Mouse (Mus musculus) liver, adult 2 months (tissue): ENCODE measurements around the gene Prss16. TPM values are rescaled to one million over a fixed set of nuclear protein-coding genes. Genes with fewer than 3 reads are reported as not detected.

ENCODE experiments used
- DNase-seq: peaks from one replicate; pipeline ENCODE4 v3.0.0-alpha.2; 2011; ENCODE audit warnings: low read depth, low spot score; ENCODE audit errors: extremely low read depth
- H3K27ac ChIP-seq: fragments of 200-500 bp; replicated peaks from 2 replicates; pipeline ENCODE4 v1.5.1; 2012; ENCODE audit warnings: low read depth, mild to moderate bottlenecking, control low read depth, inconsistent platforms, low read length; ENCODE audit not compliant: insufficient read depth
- H3K27me3 ChIP-seq: fragments of 200-500 bp; 2 replicates; pipeline ENCODE4 v1.6.1; 2012; ENCODE audit warnings: mild to moderate bottlenecking, moderate library complexity, low read length, inconsistent platforms; ENCODE audit not compliant: control insufficient read depth, insufficient read depth
- H3K36me3 ChIP-seq: fragments of 200-500 bp; 2 replicates; pipeline ENCODE4 v1.6.1; 2012; ENCODE audit warnings: low read length, inconsistent platforms; ENCODE audit not compliant: control insufficient read depth, insufficient read depth
- H3K4me1 ChIP-seq: fragments of 200-500 bp; 2 replicates; pipeline ENCODE4 v1.6.1; 2011; ENCODE audit warnings: low read length; ENCODE audit not compliant: control insufficient read depth, insufficient read depth
- H3K4me3 ChIP-seq: fragments of 200-500 bp; 2 replicates; pipeline ENCODE4 v1.5.1; 2011; ENCODE audit warnings: low read depth, mild to moderate bottlenecking, control low read depth, low read length, moderate library complexity; ENCODE audit not compliant: insufficient read depth
- H3K79me2 ChIP-seq: fragments of 200-500 bp; 2 replicates; pipeline ENCODE4 v1.6.1; 2012; ENCODE audit warnings: inconsistent platforms, mild to moderate bottlenecking, low read length, moderate library complexity; ENCODE audit not compliant: control insufficient read depth, insufficient read depth
- H3K9ac ChIP-seq: fragments of 200-500 bp; 2 replicates; pipeline ENCODE4 v1.6.1; 2012; ENCODE audit warnings: low read depth, mild to moderate bottlenecking, control low read depth, inconsistent platforms, low read length
- CTCF ChIP-seq: fragments of 200-500 bp; IDR thresholded peaks from 2 replicates; pipeline ENCODE4 v1.5.1; 2011; ENCODE audit warnings: low read depth, low read length, control low read depth
- POLR2A ChIP-seq: fragments of 200-500 bp; IDR thresholded peaks from 2 replicates; pipeline ENCODE4 v1.6.1; 2011; ENCODE audit warnings: low read length, control low read depth; ENCODE audit not compliant: insufficient read depth; ENCODE audit errors: extremely low read depth
- WGBS: fragments of 180-500 bp; shearing (Covaris S2); methylation state at CpG from one replicate; pipeline ENCODE4 v1.1.7; 2018; 5-methylcytosine and 5-hydroxymethylcytosine counted together
- polyA plus RNA-seq: library from polyadenylated mRNA; depleted of rRNA; stranded (reverse); fragments of >200 nt; gene quantifications from 2 replicates; pipeline ENCODE4 v1.2.3, GENCODE M21; 2012
- total RNA-seq: library from RNA; depleted of rRNA; stranded (reverse); fragments of >200 nt; gene quantifications from 2 replicates; pipeline ENCODE4 v1.2.3, GENCODE M21; 2014

Prss16 gene
- total and polyA plus RNA-seq, 2 experiments, result not detected

- H3K27me3 ChIP-seq, result no peaks in the 10 kb centered on the region
- no peak for DNase-seq
- 40% methylated on average over 5 of the region's 5 CpGs for WGBS
- H3K27ac ChIP-seq, result peak overlapping the region; percentile 70
- H3K4me3 ChIP-seq, result no peak overlapping the region
- H3K36me3 ChIP-seq, result no peaks in the 10 kb centered on the region
- peak overlapping the region; percentile 38; the same call in 1 of the 2 replicates for H3K9ac ChIP-seq
- peaks cover 8% of the 10 kb centered on the region; the same call in 1 of the 2 replicates for H3K4me1 ChIP-seq
- TF ChIP-seq POLR2A (no peak), CTCF (no peak)
- H3K79me2 ChIP-seq, result no peaks in the 10 kb centered on the region
Observed at GRCm38 (mm10) chr13:22033741-22034442, 24.4 kb upstream of the Prss16 start.

DNA sequence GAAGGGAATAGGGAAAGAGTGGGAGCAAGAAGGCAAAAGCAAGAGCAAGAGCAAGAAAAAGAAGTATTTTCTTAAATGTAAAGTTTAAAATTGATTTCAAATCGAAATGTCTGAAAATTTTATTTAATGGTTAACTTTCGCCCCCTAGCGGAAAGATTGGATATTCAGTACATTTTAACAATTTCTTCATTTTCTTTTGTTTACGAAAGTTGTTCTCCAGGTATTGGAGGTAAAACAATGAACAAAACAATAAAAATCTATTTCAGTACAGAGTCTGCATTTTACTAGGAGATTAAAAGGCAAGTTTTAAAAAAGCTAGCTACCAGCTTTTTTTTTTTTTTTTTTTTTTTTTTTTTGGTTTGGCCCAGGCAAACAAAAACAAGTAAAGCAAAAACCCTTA is 21.0 kb upstream of the Prss16 start:
- WGBS, result 4% methylated on average over 4 of the region's 4 CpGs
- TF ChIP-seq POLR2A (no peak), CTCF (peak; percentile 59)
- peak; percentile 57 for DNase-seq
- H3K36me3 ChIP-seq, result no peaks in the 10 kb centered on the region
- H3K27ac ChIP-seq, result no peak overlapping the region
- H3K79me2 ChIP-seq, result no peaks in the 10 kb centered on the region
- no peaks in the 10 kb centered on the region for H3K27me3 ChIP-seq
- H3K9ac ChIP-seq, result no peak overlapping the region
- peaks cover 7% of the 10 kb centered on the region; the same call in 1 of the 2 replicates for H3K4me1 ChIP-seq
- no peak overlapping the region for H3K4me3 ChIP-seq

DNA sequence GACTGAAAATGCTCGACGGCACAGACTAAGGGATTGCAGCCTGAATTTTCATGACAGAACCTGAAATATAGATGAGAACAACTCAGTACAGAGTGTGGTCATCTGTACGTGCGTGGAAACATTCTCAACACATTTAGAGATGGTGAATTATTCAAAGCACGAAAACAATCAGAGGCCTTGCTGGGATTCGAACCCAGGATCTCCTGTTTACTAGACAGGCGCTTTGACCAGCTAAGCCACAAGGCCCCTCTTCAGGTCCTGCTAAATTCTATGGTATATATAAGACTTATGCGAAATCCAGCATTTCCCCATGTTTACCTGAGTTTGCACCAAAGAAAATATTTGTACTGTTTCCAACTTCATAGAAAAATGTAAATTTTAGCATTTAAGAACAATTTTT is 20.4 kb upstream of the Prss16 start:
- no peak for TF ChIP-seq CTCF
- H3K79me2 ChIP-seq, result no peaks in the 10 kb centered on the region
- peaks cover 7% of the 10 kb centered on the region; the same call in 1 of the 2 replicates for H3K4me1 ChIP-seq
- no peak for DNase-seq
- no peak overlapping the region for H3K27ac ChIP-seq
- no peak overlapping the region for H3K4me3 ChIP-seq
- WGBS, result 58% methylated on average over 8 of the region's 8 CpGs
- no peaks in the 10 kb centered on the region for H3K27me3 ChIP-seq
- H3K9ac ChIP-seq, result no peak overlapping the region
- H3K36me3 ChIP-seq, result no peaks in the 10 kb centered on the region

- Histone ChIP-seq H3K4me1 (peaks cover 4% of the 10 kb centered on the region; the same call in 1 of the 2 replicates), H3K79me2 (no peaks in the 10 kb centered on the region), H3K27ac (peak overlapping the region; percentile 65), H3K27me3 (no peaks in the 10 kb centered on the region), H3K4me3 (peak overlapping the region; percentile 64), H3K9ac (peak overlapping the region; percentile 79), H3K36me3 (no peaks in the 10 kb centered on the region)
- peak; percentile 88 for DNase-seq
- 1% methylated on average over 40 of the region's 40 CpGs for WGBS
- TF ChIP-seq CTCF (peak; percentile 99), POLR2A (no peak)
Observed at GRCm38 (mm10) chr13:22028673-22029460, 19.3 kb upstream of the Prss16 start.

GRCm38 (mm10) chr13:22026058-22027031 is 16.8 kb upstream of the Prss16 start:
- peak overlapping the region; percentile 63 for H3K9ac ChIP-seq
- H3K79me2 ChIP-seq, result no peaks in the 10 kb centered on the region
- H3K36me3 ChIP-seq, result no peaks in the 10 kb centered on the region
- 4% methylated on average over 35 of the region's 35 CpGs for WGBS
- DNase-seq, result peak; percentile 65
- TF ChIP-seq CTCF (no peak), POLR2A (no peak)
- H3K4me3 ChIP-seq, result peak overlapping the region; percentile 56
- H3K27me3 ChIP-seq, result no peaks in the 10 kb centered on the region
- H3K27ac ChIP-seq, result no peak overlapping the region
- H3K4me1 ChIP-seq, result peaks cover 4% of the 10 kb centered on the region; the same call in 1 of the 2 replicates
